ENCODE assay signal across 27 mouse cellular contexts in genomic region chr11:59519741-59520495, GRCm38 (mm10). TPM values are rescaled to one million over a fixed set of nuclear protein-coding genes. Genes with fewer than 3 reads are reported as not detected.
DNase-seq lines count a peak whose midpoint lies in the region; ATAC-seq and TF ChIP-seq lines count a peak whose summit lies in the region.
"Had no signal": no experiment of that assay in that cellular context is flagged by ENCODE, and none has a peak within 500 bp of the region (broad histone marks: within the 10 kb centered on the region; RNA-seq: fewer than 3 reads in every experiment).

No protein-coding gene starts in this region.

- H3K9me3 ChIP-seq in intestine, embryonic 15.5 days = no peaks in the 10 kb centered on the region
- H3K9me3 ChIP-seq in intestine, postnatal 0 days (ENCODE audit: control insufficient read depth) = no peaks in the 10 kb centered on the region
- no peaks in the 10 kb centered on the region for H3K9me3 ChIP-seq in liver, postnatal 0 days (ENCODE audit: low read length)
- peaks cover 4% of the 10 kb centered on the region; the same call in 1 of the 2 replicates for H3K9me3 ChIP-seq in liver, embryonic 12.5 days (replicated peaks)
- H3K9me3 ChIP-seq in intestine, embryonic 16.5 days (ENCODE audit: control insufficient read depth, low read length) = peaks cover 3% of the 10 kb centered on the region; the same call in 1 of the 2 replicates
- H3K9me3 ChIP-seq in stomach, postnatal 0 days (ENCODE audit: control insufficient read depth, low read length) = no peaks in the 10 kb centered on the region
- H3K9me3 ChIP-seq: heart, embryonic 15.5 days; hindbrain, embryonic 13.5 days had no signal

- no peaks in the 10 kb centered on the region for H3K36me3 ChIP-seq in intestine, embryonic 15.5 days
- no peaks in the 10 kb centered on the region for H3K36me3 ChIP-seq in intestine, postnatal 0 days (ENCODE audit: control insufficient read depth, insufficient read depth)
- no peaks in the 10 kb centered on the region for H3K36me3 ChIP-seq in liver, postnatal 0 days (replicated peaks; ENCODE audit: insufficient read depth, low read length)
- no peaks in the 10 kb centered on the region for H3K36me3 ChIP-seq in liver, embryonic 12.5 days
- no peaks in the 10 kb centered on the region for H3K36me3 ChIP-seq in intestine, embryonic 16.5 days (ENCODE audit: control insufficient read depth, insufficient read depth, low read length)
- no peaks in the 10 kb centered on the region for H3K36me3 ChIP-seq in stomach, postnatal 0 days (ENCODE audit: control insufficient read depth, insufficient read depth, low read length)
- H3K36me3 ChIP-seq: G1E; heart, embryonic 15.5 days; hindbrain, embryonic 13.5 days had no signal

- 63% methylated on average over 6 of the region's 6 CpGs for WGBS in intestine, embryonic 15.5 days
- WGBS in intestine, postnatal 0 days = 60% methylated on average over 6 of the region's 6 CpGs
- 62% methylated on average over 6 of the region's 6 CpGs for WGBS in liver, postnatal 0 days (ENCODE audit: insufficient replicate concordance)
- WGBS in liver, embryonic 12.5 days (ENCODE audit: insufficient replicate concordance) = 61% methylated on average over 6 of the region's 6 CpGs
- WGBS in intestine, embryonic 16.5 days = 63% methylated on average over 6 of the region's 6 CpGs
- WGBS in stomach, postnatal 0 days = 55% methylated on average over 6 of the region's 6 CpGs

- no peak for TF ChIP-seq EP300 in liver, postnatal 0 days (IDR thresholded peaks at IDR 0.05; ENCODE audit: low read depth)
- TF ChIP-seq EP300 in stomach, postnatal 0 days (optimal IDR thresholded peaks at IDR 0.05) = no peak

- 0 out of 2 replicates have a peak, but pooled peaks have one; percentile 51 for ATAC-seq in intestine, embryonic 15.5 days
- no peak for ATAC-seq in intestine, postnatal 0 days
- ATAC-seq in liver, postnatal 0 days = peak; percentile 82
- no peak for ATAC-seq in liver, embryonic 12.5 days
- 0 out of 2 replicates have a peak, but pooled peaks have one; percentile 40 for ATAC-seq in intestine, embryonic 16.5 days
- no peak for ATAC-seq in stomach, postnatal 0 days (ENCODE audit: low FRiP score, low TSS enrichment)
- ATAC-seq: forebrain, embryonic 16.5 days; hindbrain, postnatal 0 days had no signal

- 0 out of 2 replicates have a peak, but pooled peaks cover 5% of the 10 kb centered on the region for H3K4me1 ChIP-seq in intestine, embryonic 15.5 days (replicated peaks)
- H3K4me1 ChIP-seq in intestine, postnatal 0 days (replicated peaks; ENCODE audit: control insufficient read depth, insufficient read depth, low read length) = no peaks in the 10 kb centered on the region
- H3K4me1 ChIP-seq in liver, postnatal 0 days (ENCODE audit: insufficient read depth) = peaks cover 14% of the 10 kb centered on the region
- 0 out of 2 replicates have a peak, but pooled peaks cover 3% of the 10 kb centered on the region for H3K4me1 ChIP-seq in liver, embryonic 12.5 days
- peaks cover 4% of the 10 kb centered on the region for H3K4me1 ChIP-seq in intestine, embryonic 16.5 days (ENCODE audit: control insufficient read depth, insufficient read depth, low read length)
- H3K4me1 ChIP-seq in stomach, postnatal 0 days (replicated peaks; ENCODE audit: control insufficient read depth, insufficient read depth) = no peaks in the 10 kb centered on the region
- H3K4me1 ChIP-seq: hindbrain, embryonic 13.5 days had no signal

- no peak overlapping the region for H3K27ac ChIP-seq in intestine, embryonic 15.5 days
- no peak overlapping the region for H3K27ac ChIP-seq in intestine, postnatal 0 days (ENCODE audit: low read depth, low read length)
- H3K27ac ChIP-seq in liver, postnatal 0 days (ENCODE audit: low read depth) = peak overlapping the region; percentile 51
- no peak overlapping the region for H3K27ac ChIP-seq in liver, embryonic 12.5 days
- H3K27ac ChIP-seq in intestine, embryonic 16.5 days (ENCODE audit: low read length) = no peak overlapping the region
- H3K27ac ChIP-seq in stomach, postnatal 0 days (replicated peaks) = peak overlapping the region; percentile 75
- H3K27ac ChIP-seq: heart, adult 2 months; heart, embryonic 15.5 days; hindbrain, embryonic 13.5 days; hindbrain, postnatal 0 days had no signal

- no peak overlapping the region for H3K4me3 ChIP-seq in intestine, embryonic 15.5 days (replicated peaks)
- no peak overlapping the region for H3K4me3 ChIP-seq in intestine, postnatal 0 days (ENCODE audit: low read depth, low read length)
- H3K4me3 ChIP-seq in liver, postnatal 0 days (ENCODE audit: low read depth, low read length) = no peak overlapping the region
- H3K4me3 ChIP-seq in liver, embryonic 12.5 days = no peak overlapping the region
- H3K4me3 ChIP-seq in intestine, embryonic 16.5 days (ENCODE audit: low read length) = no peak overlapping the region
- H3K4me3 ChIP-seq in stomach, postnatal 0 days (ENCODE audit: low read depth, low read length) = no peak overlapping the region
- H3K4me3 ChIP-seq: heart, adult 2 months; heart, embryonic 15.5 days; hindbrain, embryonic 13.5 days had no signal

- TF ChIP-seq CTCF in intestine, postnatal 0 days (IDR thresholded peaks at IDR 0.05; ENCODE audit: low read depth) = no peak
- TF ChIP-seq CTCF in liver, postnatal 0 days (IDR thresholded peaks at IDR 0.05; ENCODE audit: low read depth) = no peak
- TF ChIP-seq CTCF in stomach, postnatal 0 days (IDR thresholded peaks at IDR 0.05; ENCODE audit: low read depth) = no peak

- H3K4me2 ChIP-seq in intestine, embryonic 15.5 days (replicated peaks) = no peak overlapping the region
- no peak overlapping the region for H3K4me2 ChIP-seq in intestine, postnatal 0 days (replicated peaks; ENCODE audit: low read depth)
- no peak overlapping the region for H3K4me2 ChIP-seq in liver, postnatal 0 days (ENCODE audit: low read depth, low read length)
- H3K4me2 ChIP-seq in liver, embryonic 12.5 days = no peak overlapping the region
- no peak overlapping the region for H3K4me2 ChIP-seq in intestine, embryonic 16.5 days (ENCODE audit: low read depth, low read length)
- H3K4me2 ChIP-seq in stomach, postnatal 0 days (replicated peaks; ENCODE audit: low read depth) = no peak overlapping the region
- H3K4me2 ChIP-seq: heart, embryonic 11.5 days; heart, embryonic 15.5 days; hindbrain, embryonic 13.5 days had no signal

- peak; percentile 31 for DNase-seq in liver, postnatal 0 days
- DNase-seq in stomach, postnatal 0 days (ENCODE audit: low spot score) = no peak
- DNase-seq in thymus, postnatal 14 days = no peak
- DNase-seq in lung, postnatal 14 days = no peak
- DNase-seq: adrenal gland, adult 2 months; adrenal gland, postnatal 25 days; cerebellum, adult 18-20 months; cerebellum, adult 9-11 months; cerebellum, postnatal 36 days; gastrocnemius, postnatal 14 days; heart, adult 2 months; heart, postnatal 14 days had no signal

- H3K27me3 ChIP-seq in intestine, embryonic 15.5 days (replicated peaks) = no peaks in the 10 kb centered on the region
- H3K27me3 ChIP-seq in intestine, postnatal 0 days (replicated peaks; ENCODE audit: control insufficient read depth, insufficient read depth, low read length) = no peaks in the 10 kb centered on the region
- H3K27me3 ChIP-seq in liver, postnatal 0 days (ENCODE audit: insufficient read depth, low read length) = no peaks in the 10 kb centered on the region
- H3K27me3 ChIP-seq in liver, embryonic 12.5 days (replicated peaks) = peaks cover 3% of the 10 kb centered on the region; the same call in 1 of the 2 replicates
- no peaks in the 10 kb centered on the region for H3K27me3 ChIP-seq in intestine, embryonic 16.5 days (replicated peaks; ENCODE audit: control insufficient read depth, insufficient read depth, low read length)
- H3K27me3 ChIP-seq in stomach, postnatal 0 days (ENCODE audit: control insufficient read depth, insufficient read depth, low read length) = no peaks in the 10 kb centered on the region
- H3K27me3 ChIP-seq: heart, embryonic 15.5 days; hindbrain, embryonic 13.5 days had no signal

- no peak overlapping the region for H3K9ac ChIP-seq in intestine, embryonic 15.5 days
- H3K9ac ChIP-seq in intestine, postnatal 0 days (ENCODE audit: low read depth, low read length) = no peak overlapping the region
- H3K9ac ChIP-seq in liver, postnatal 0 days (replicated peaks) = no peak overlapping the region
- H3K9ac ChIP-seq in liver, embryonic 12.5 days = no peak overlapping the region
- H3K9ac ChIP-seq in intestine, embryonic 16.5 days (ENCODE audit: low read depth, low read length) = no peak overlapping the region
- no peak overlapping the region for H3K9ac ChIP-seq in stomach, postnatal 0 days (ENCODE audit: low read length)
- H3K9ac ChIP-seq: heart, embryonic 15.5 days; hindbrain, embryonic 13.5 days had no signal

RNA-seq across cellular contexts. Expression of gene Zkscan17, which starts 6.6 kb away (rescaled TPM):
- 16.3 and 16.4 TPM in 2 replicates for polyA plus RNA-seq in intestine, embryonic 15.5 days (2015; fragmentation: Nextera tagmentation; extraction: Ambion mirVana)
- 5.4 and 6.2 TPM in 2 replicates for polyA plus RNA-seq in intestine, postnatal 0 days (2015; fragmentation: Nextera tagmentation; extraction: Ambion mirVana)
- polyA plus RNA-seq in liver, postnatal 0 days (2015; fragmentation: Nextera tagmentation; extraction: Ambion mirVana) = 5.2 and 5.4 TPM in 2 replicates
- 8.6 and 9.1 TPM in 2 replicates for polyA plus RNA-seq in liver, embryonic 12.5 days (2016; fragmentation: Nextera tagmentation; extraction: Ambion mirVana)
- 13.8 and 14.7 TPM in 2 replicates for polyA plus RNA-seq in intestine, embryonic 16.5 days (2015; fragmentation: Nextera tagmentation; extraction: Ambion mirVana)
- polyA plus RNA-seq in stomach, postnatal 0 days (2015; fragmentation: Nextera tagmentation; extraction: Ambion mirVana) = 6.9 and 7.2 TPM in 2 replicates

RNA-seq across cellular contexts. Expression of gene Nlrp3, which starts 21.4 kb away (rescaled TPM):
- 0.35 and 0.36 TPM in 2 replicates for polyA plus RNA-seq in intestine, embryonic 15.5 days (2015; fragmentation: Nextera tagmentation; extraction: Ambion mirVana)
- polyA plus RNA-seq in intestine, postnatal 0 days (2015; fragmentation: Nextera tagmentation; extraction: Ambion mirVana) = 0.14 and 0.17 TPM in 2 replicates
- 0.80 and 0.91 TPM in 2 replicates for polyA plus RNA-seq in liver, postnatal 0 days (2015; fragmentation: Nextera tagmentation; extraction: Ambion mirVana)
- polyA plus RNA-seq in liver, embryonic 12.5 days (2016; fragmentation: Nextera tagmentation; extraction: Ambion mirVana) = 0.41 and 0.43 TPM in 2 replicates
- 0.35 and 0.51 TPM in 2 replicates for polyA plus RNA-seq in intestine, embryonic 16.5 days (2015; fragmentation: Nextera tagmentation; extraction: Ambion mirVana)
- polyA plus RNA-seq in stomach, postnatal 0 days (2015; fragmentation: Nextera tagmentation; extraction: Ambion mirVana) = 0.21 and 0.36 TPM in 2 replicates
- polyA plus RNA-seq: G1E had no signal

RNA-seq across cellular contexts. Expression of gene Zfp867, which starts 47.6 kb away (rescaled TPM):
- 4.7 and 5.3 TPM in 2 replicates for polyA plus RNA-seq in intestine, embryonic 15.5 days (2015; fragmentation: Nextera tagmentation; extraction: Ambion mirVana)
- polyA plus RNA-seq in intestine, postnatal 0 days (2015; fragmentation: Nextera tagmentation; extraction: Ambion mirVana) = 1.8 and 2.1 TPM in 2 replicates
- 1.4 and 1.5 TPM in 2 replicates for polyA plus RNA-seq in liver, postnatal 0 days (2015; fragmentation: Nextera tagmentation; extraction: Ambion mirVana)
- polyA plus RNA-seq in liver, embryonic 12.5 days (2016; fragmentation: Nextera tagmentation; extraction: Ambion mirVana) = 1.3 and 1.7 TPM in 2 replicates
- 4.3 and 4.6 TPM in 2 replicates for polyA plus RNA-seq in intestine, embryonic 16.5 days (2015; fragmentation: Nextera tagmentation; extraction: Ambion mirVana)
- polyA plus RNA-seq in stomach, postnatal 0 days (2015; fragmentation: Nextera tagmentation; extraction: Ambion mirVana) = 3.4 and 3.8 TPM in 2 replicates

RNA-seq across cellular contexts. Expression of gene Olfr222, which starts 56.1 kb away (rescaled TPM):
- polyA plus RNA-seq in intestine, embryonic 15.5 days (2015; fragmentation: Nextera tagmentation; extraction: Ambion mirVana) = not detected in 2 replicates
- polyA plus RNA-seq in intestine, postnatal 0 days (2015; fragmentation: Nextera tagmentation; extraction: Ambion mirVana) = not detected in 2 replicates
- polyA plus RNA-seq in liver, postnatal 0 days (2015; fragmentation: Nextera tagmentation; extraction: Ambion mirVana) = not detected in 2 replicates
- polyA plus RNA-seq in liver, embryonic 12.5 days (2016; fragmentation: Nextera tagmentation; extraction: Ambion mirVana) = not detected in 2 replicates
- not detected in 2 replicates for polyA plus RNA-seq in intestine, embryonic 16.5 days (2015; fragmentation: Nextera tagmentation; extraction: Ambion mirVana)
- not detected in 2 replicates for polyA plus RNA-seq in stomach, postnatal 0 days (2015; fragmentation: Nextera tagmentation; extraction: Ambion mirVana)
- polyA plus RNA-seq: adrenal gland, adult 2 months; C2C12; embryonic facial prominence, embryonic 11.5 days; forebrain, embryonic 11.5 days; forebrain, embryonic 16.5 days; frontal cortex, adult 2 months; G1E; gonadal fat pad, adult 2 months; heart, adult 2 months; heart, embryonic 11.5 days; heart, embryonic 15.5 days; hindbrain, embryonic 13.5 days; hindbrain, postnatal 0 days had no signal

Comparison
In these comparisons a context has a peak if more than half of its experiments do, and no peak if none do; other contexts are left out.
1. ATAC-seq: peak in intestine, embryonic 15.5 days (single experiment), liver, postnatal 0 days (single experiment) and intestine, embryonic 16.5 days (single experiment); none in intestine, postnatal 0 days (single experiment), liver, embryonic 12.5 days (single experiment) and stomach, postnatal 0 days (single experiment).
2. H3K27ac ChIP-seq: peak in liver, postnatal 0 days (single experiment) and stomach, postnatal 0 days (single experiment); none in intestine, embryonic 15.5 days (single experiment), intestine, postnatal 0 days (single experiment), liver, embryonic 12.5 days (single experiment) and intestine, embryonic 16.5 days (single experiment).